Mouse (Mus musculus) stomach, postnatal 0 days (tissue): Measurements from ENCODE around the gene Tmem121b. TPM values are rescaled to one million over a fixed set of nuclear protein-coding genes. Genes with fewer than 3 reads are reported as not detected.

ENCODE experiments used
- ATAC-seq: fragments of 200-750 bp; cut with Nextera tagmentation; 2 replicates; pipeline ENCODE4 v1.8.0; 2017; ENCODE audit not compliant: low FRiP score, low TSS enrichment
- DNase-seq: peaks from one replicate; pipeline ENCODE4 v3.0.0-alpha.2; 2016; ENCODE audit warnings: low spot score
- H3K27ac ChIP-seq: fragments of 300-500 bp; sonication (generic); replicated peaks from 2 replicates; pipeline ENCODE4 v1.5.1; 2014; ENCODE audit warnings: mild to moderate bottlenecking, control low read depth
- H3K27me3 ChIP-seq: fragments of 300-500 bp; sonication (generic); 2 replicates; pipeline ENCODE4 v1.6.1; 2014; ENCODE audit warnings: low read length; ENCODE audit not compliant: control insufficient read depth, insufficient read depth
- H3K36me3 ChIP-seq: fragments of 300-500 bp; sonication (generic); 2 replicates; pipeline ENCODE4 v1.6.1; 2014; ENCODE audit warnings: low read length, mixed read lengths; ENCODE audit not compliant: control insufficient read depth, insufficient read depth
- H3K4me1 ChIP-seq: fragments of 300-500 bp; sonication (generic); replicated peaks from 2 replicates; pipeline ENCODE4 v1.6.1; 2014; ENCODE audit warnings: antibody characterized with exemption; ENCODE audit not compliant: control insufficient read depth, insufficient read depth
- H3K4me2 ChIP-seq: fragments of 300-500 bp; sonication (generic); replicated peaks from 2 replicates; pipeline ENCODE4 v1.6.1; 2014; ENCODE audit warnings: low read depth, mild to moderate bottlenecking, control low read depth, moderate library complexity
- H3K4me3 ChIP-seq: fragments of 300-500 bp; sonication (generic); 2 replicates; pipeline ENCODE4 v1.5.1; 2014; ENCODE audit warnings: low read depth, low read length, control low read depth
- H3K9ac ChIP-seq: fragments of 300-500 bp; sonication (generic); 2 replicates; pipeline ENCODE4 v1.6.1; 2014; ENCODE audit warnings: mild to moderate bottlenecking, low read length, control low read depth, mixed read lengths
- H3K9me3 ChIP-seq: fragments of 300-500 bp; sonication (generic); 2 replicates; pipeline ENCODE4 v1.6.1; 2016; ENCODE audit warnings: low read length; ENCODE audit not compliant: control insufficient read depth
- CTCF ChIP-seq: IDR thresholded peaks from 2 replicates; pipeline ENCODE4 v1.5.1; 2016; ENCODE audit warnings: antibody characterized with exemption, low read depth, mild to moderate bottlenecking, moderate library complexity
- EP300 ChIP-seq: optimal IDR thresholded peaks from 2 replicates; pipeline ENCODE3; 2016; ENCODE audit warnings: antibody characterized with exemption
- WGBS: fragments of 180-500 bp; shearing (Covaris S2); extraction: QIAGEN DNeasy Blood & Tissue Kit; methylation state at CpG from one replicate; pipeline ENCODE4 v1.1.7; 2014; 5-methylcytosine and 5-hydroxymethylcytosine counted together
- polyA plus RNA-seq: library from polyadenylated mRNA; unstranded; fragments of >200 nt; fragmentation: Nextera tagmentation; extraction: Ambion mirVana; gene quantifications from 2 replicates; pipeline ENCODE4 v1.2.1, GENCODE M21; 2015

Tmem121b gene
- polyA plus RNA-seq, 1 experiment from 2014 or later, result 0.02 TPM

DNA sequence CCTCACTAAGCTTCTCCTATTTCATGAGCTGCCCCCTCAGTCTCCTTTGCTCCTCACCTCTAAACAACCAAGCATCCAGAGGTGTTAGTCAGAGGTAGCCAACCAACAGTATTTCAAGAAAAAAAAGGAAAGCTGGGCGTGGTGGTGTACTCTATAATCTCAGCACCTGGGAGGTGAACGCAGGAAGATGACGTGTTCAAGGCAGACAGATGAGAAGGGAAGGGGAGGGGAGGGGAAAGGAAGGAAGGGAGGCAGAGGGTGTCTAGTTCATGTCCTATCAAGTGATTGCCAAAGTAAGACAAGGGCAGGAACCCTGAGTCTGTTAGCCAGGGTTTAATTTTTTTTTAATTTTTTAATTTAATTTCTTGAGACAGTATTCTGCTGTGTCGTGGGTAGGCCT is 15.0 kb upstream of the Tmem121b start:
- H3K27ac ChIP-seq, result no peak overlapping the region
- no peaks in the 10 kb centered on the region for H3K9me3 ChIP-seq
- no peak for ATAC-seq
- 69% methylated on average over 4 of the region's 4 CpGs for WGBS
- no peak overlapping the region for H3K4me2 ChIP-seq
- no peak overlapping the region for H3K4me3 ChIP-seq
- TF ChIP-seq CTCF (no peak), EP300 (no peak)
- H3K27me3 ChIP-seq, result no peaks in the 10 kb centered on the region
- H3K36me3 ChIP-seq, result no peaks in the 10 kb centered on the region; the same call in 1 of the 2 replicates
- no peak overlapping the region for H3K9ac ChIP-seq
- no peak for DNase-seq
- H3K4me1 ChIP-seq, result no peaks in the 10 kb centered on the region

DNA sequence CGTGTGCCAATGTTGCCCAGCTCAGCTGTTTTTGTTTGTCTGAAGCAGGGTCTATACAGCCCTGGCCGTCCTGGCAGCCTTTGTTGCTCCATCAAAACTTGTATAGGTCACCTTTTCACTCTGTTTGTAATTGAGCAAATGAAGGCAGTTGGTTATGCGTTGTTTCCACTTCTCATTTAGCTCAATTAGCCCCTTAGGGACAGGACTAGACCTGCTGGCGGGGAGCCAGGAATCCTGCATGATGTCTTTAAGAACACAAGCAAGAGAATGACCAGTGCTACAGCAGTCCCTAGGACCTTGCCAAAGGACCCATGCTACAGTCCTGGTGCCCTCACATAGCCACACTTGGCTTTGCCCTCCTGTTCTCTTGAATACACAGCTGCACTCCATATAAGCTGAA is 11.9 kb upstream of the Tmem121b start:
- Histone ChIP-seq H3K9me3 (no peaks in the 10 kb centered on the region), H3K4me3 (no peak overlapping the region), H3K4me1 (no peaks in the 10 kb centered on the region), H3K27me3 (no peaks in the 10 kb centered on the region), H3K27ac (no peak overlapping the region), H3K9ac (no peak overlapping the region), H3K36me3 (no peaks in the 10 kb centered on the region; the same call in 1 of the 2 replicates), H3K4me2 (no peak overlapping the region)
- WGBS, result 70% methylated on average over 4 of the region's 4 CpGs
- DNase-seq (no peak), ATAC-seq (no peak)
- TF ChIP-seq EP300, result no peak
- TF ChIP-seq CTCF, result no peak

DNA sequence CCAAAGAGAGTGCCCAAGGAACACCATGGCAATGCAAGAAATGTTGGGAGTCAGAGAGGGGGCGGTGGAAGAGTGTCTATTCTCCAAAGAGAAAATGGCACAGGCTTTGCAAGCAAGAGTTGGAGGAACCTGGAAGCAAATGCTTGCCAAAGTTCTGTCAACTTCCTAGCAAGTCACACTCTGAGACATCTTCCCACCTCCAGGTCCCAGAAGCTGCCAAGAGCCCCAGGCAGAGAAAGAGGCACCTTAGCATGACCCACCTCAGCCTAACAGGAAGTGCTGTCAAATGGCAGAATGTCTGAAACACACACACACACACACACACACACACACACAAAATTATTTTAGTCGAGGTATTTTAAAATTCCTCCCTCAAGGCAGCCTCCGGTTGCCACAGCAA is 10.4 kb upstream of the Tmem121b start:
- ATAC-seq (no peak), DNase-seq (no peak)
- H3K27me3 ChIP-seq, result no peaks in the 10 kb centered on the region
- H3K27ac ChIP-seq, result no peak overlapping the region
- 72% methylated on average over 3 of the region's 3 CpGs for WGBS
- no peak for TF ChIP-seq EP300
- no peak for TF ChIP-seq CTCF
- no peak overlapping the region for H3K9ac ChIP-seq
- 0 out of 2 replicates have a peak, but pooled peaks cover 2% of the 10 kb centered on the region for H3K9me3 ChIP-seq
- no peak overlapping the region for H3K4me2 ChIP-seq
- H3K4me1 ChIP-seq, result no peaks in the 10 kb centered on the region
- H3K4me3 ChIP-seq, result no peak overlapping the region
- H3K36me3 ChIP-seq, result no peaks in the 10 kb centered on the region; the same call in 1 of the 2 replicates

DNA sequence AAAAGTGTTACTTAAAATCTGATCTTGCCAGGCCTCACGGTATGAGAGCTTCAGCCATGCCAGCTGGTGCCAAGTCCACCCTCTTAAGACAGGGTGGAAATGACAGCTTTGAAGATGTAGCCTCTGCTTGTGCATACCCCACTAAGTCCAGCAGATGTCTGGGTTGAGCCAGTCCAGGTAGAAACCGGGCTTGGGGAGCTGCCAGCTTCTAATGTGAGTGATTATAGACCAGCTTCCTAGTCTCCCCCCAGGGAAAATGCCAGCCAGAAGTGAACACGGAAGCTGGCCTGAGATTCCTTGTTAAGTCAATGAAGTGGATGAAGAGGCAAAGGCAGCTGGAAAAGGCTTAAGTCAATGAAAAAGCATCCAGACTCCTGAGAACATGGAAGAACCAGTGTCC is 2.9 kb upstream of the Tmem121b start:
- H3K27ac ChIP-seq, result no peak overlapping the region
- no peak overlapping the region for H3K9ac ChIP-seq
- no peak overlapping the region for H3K4me2 ChIP-seq
- 50% methylated on average over 3 of the region's 3 CpGs for WGBS
- H3K9me3 ChIP-seq, result 0 out of 2 replicates have a peak, but pooled peaks cover 2% of the 10 kb centered on the region
- peaks cover 7% of the 10 kb centered on the region for H3K27me3 ChIP-seq
- H3K36me3 ChIP-seq, result no peaks in the 10 kb centered on the region
- DNase-seq (no peak), ATAC-seq (no peak)
- H3K4me1 ChIP-seq, result no peaks in the 10 kb centered on the region
- H3K4me3 ChIP-seq, result no peak overlapping the region
- no peak for TF ChIP-seq EP300
- no peak for TF ChIP-seq CTCF

DNA sequence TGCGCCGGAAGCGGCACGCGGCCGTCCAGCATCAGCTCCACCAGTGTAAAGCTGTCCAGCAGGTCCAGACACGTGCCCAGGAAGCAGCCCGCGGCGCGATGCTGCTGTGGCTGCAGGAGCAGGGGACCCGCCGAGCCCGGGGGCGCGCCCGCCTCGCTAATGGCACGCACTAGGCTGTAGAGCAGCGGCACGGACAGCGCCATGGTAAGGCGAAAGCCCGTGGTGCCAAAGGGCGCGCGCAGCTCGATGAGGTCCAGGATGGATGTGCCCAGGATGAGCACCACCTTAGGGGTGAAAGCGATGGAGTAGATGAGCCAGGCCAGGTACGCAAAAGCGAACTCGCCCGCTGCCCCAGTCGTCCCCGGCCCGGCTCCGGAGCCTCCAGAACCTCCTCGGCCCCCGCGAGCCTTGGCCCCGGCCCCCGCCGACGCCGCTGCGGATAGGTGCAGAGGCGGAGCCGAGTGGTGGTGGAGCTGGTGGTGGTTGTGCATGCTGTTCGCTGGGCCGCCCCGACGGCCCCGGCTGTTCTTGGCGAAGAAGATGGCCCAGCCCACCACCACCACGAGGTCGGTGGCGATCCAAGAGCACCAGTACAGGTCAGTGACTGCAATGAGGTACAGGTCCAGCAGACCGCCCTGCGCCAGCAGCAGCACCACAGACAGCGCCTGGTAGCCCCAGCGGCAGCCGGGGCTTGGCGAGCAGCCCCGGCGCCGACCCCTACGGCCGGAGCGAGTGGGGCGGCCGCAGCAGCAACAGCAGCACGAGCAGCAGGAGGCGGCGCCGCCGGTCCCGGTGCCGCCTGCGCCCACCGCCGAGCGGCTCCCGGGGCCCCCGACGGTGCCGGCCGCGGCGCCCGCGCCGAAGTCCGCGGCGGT is 871 bp downstream of the Tmem121b start:
- no peak for TF ChIP-seq EP300
- TF ChIP-seq CTCF, result no peak
- ATAC-seq (peak; percentile 59), DNase-seq (peak; percentile 64)
- H3K36me3 ChIP-seq, result no peaks in the 10 kb centered on the region
- no peak overlapping the region for H3K9ac ChIP-seq
- peak overlapping the region; percentile 60 for H3K4me3 ChIP-seq
- peak overlapping the region; percentile 97 for H3K4me2 ChIP-seq
- H3K27me3 ChIP-seq, result peaks cover 7% of the 10 kb centered on the region
- 1% methylated on average over 87 of the region's 95 CpGs for WGBS
- H3K27ac ChIP-seq, result no peak overlapping the region
- no peaks in the 10 kb centered on the region for H3K9me3 ChIP-seq
- H3K4me1 ChIP-seq, result no peaks in the 10 kb centered on the region

DNA sequence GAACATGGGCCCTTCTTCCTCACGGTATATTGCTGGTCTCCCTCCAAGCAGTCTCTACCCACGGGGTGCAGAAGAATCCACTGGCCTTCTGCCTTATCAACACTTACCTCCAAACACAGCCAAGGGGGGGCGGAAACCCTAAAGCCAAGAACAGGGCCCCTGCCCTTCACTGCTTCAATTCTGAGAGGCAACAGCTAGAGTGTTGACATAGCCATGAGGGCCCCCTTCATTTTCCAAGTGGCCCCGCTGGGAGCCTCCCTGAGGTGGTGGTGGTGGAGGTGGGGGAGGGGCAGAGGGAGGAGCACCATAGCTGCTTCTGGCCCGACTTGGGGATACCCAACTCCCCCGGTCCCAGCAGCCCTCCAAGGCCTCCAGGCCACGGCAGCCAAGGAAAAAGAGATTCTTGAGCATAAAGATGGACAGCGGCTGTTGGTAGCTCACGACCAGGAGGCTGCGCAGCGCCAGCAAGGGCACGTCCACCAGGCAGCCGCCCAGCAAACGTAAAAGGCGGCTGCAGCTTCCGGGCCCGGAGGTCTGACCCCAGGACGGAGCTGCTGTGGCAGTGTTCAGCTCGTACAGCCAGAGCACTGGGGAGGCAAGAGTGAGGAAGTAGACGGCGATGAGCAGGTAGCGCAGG is 1.6 kb downstream of the Tmem121b start:
- no peak for ATAC-seq
- Histone ChIP-seq H3K4me3 (peak overlapping the region; percentile 60), H3K9ac (no peak overlapping the region), H3K4me1 (no peaks in the 10 kb centered on the region), H3K36me3 (no peaks in the 10 kb centered on the region), H3K9me3 (no peaks in the 10 kb centered on the region), H3K27ac (no peak overlapping the region), H3K4me2 (peak overlapping the region; percentile 97), H3K27me3 (peaks cover 7% of the 10 kb centered on the region)
- 10% methylated on average over 22 of the region's 22 CpGs for WGBS
- TF ChIP-seq EP300, result no peak
- no peak for TF ChIP-seq CTCF
- DNase-seq, result no peak
